Mouse (Mus musculus) CH12.LX (cell line): Measurements from ENCODE around the gene Prrx1.

Experiments used
- CTCF ChIP-seq, 2 experiments: IDR thresholded peaks in 1 of 2; conservative IDR thresholded peaks in 1 of 2; 2 replicates each; pipeline ENCODE4 v1.5.1; 2011 to 2012; ENCODE audit warnings: low read depth in 2 of 2, low read length in 2 of 2, improper control_type of control experiment in 1 of 2, inconsistent platforms in 1 of 2, mild to moderate bottlenecking in 1 of 2, moderate library complexity in 1 of 2
- EP300 ChIP-seq: IDR thresholded peaks from 2 replicates; pipeline ENCODE4 v1.6.1; 2011; ENCODE audit warnings: low read length, improper control_type of control experiment
- HCFC1 ChIP-seq: IDR thresholded peaks from 2 replicates; pipeline ENCODE4 v1.6.1; 2012; ENCODE audit warnings: low read depth, mild to moderate bottlenecking, inconsistent platforms, low read length, improper control_type of control experiment
- MAX ChIP-seq: IDR thresholded peaks from 2 replicates; pipeline ENCODE4 v1.6.1; 2011; ENCODE audit warnings: low read length, improper control_type of control experiment
- MEF2A ChIP-seq: IDR thresholded peaks from 2 replicates; pipeline ENCODE4 v1.6.1; 2014; ENCODE audit warnings: low read depth, mild to moderate bottlenecking, inconsistent platforms, low read length, improper control_type of control experiment, borderline replicate concordance
- MYC ChIP-seq: IDR thresholded peaks from 2 replicates; pipeline ENCODE4 v1.6.1; 2011; ENCODE audit warnings: low read depth, mild to moderate bottlenecking, improper control_type of control experiment, low read length
- POLR2A ChIP-seq: IDR thresholded peaks from 2 replicates; pipeline ENCODE4 v1.6.1; 2011; ENCODE audit warnings: low read depth, mild to moderate bottlenecking, improper control_type of control experiment, low read length
- POLR2AphosphoS2 ChIP-seq: IDR thresholded peaks from 2 replicates; pipeline ENCODE4 v1.6.1; 2011; ENCODE audit warnings: low read depth, low read length, improper control_type of control experiment
- RCOR1 ChIP-seq: conservative IDR thresholded peaks from 2 replicates; pipeline ENCODE4 v1.6.1; 2012; ENCODE audit warnings: low read depth, mild to moderate bottlenecking, inconsistent platforms, low read length, improper control_type of control experiment
- UBTF ChIP-seq: IDR thresholded peaks from 2 replicates; pipeline ENCODE4 v1.6.1; 2012; ENCODE audit warnings: low read depth, mild to moderate bottlenecking, inconsistent platforms, low read length, improper control_type of control experiment, moderate library complexity
- ZC3H11A ChIP-seq: IDR thresholded peaks from 2 replicates; pipeline ENCODE4 v1.6.1; 2012; ENCODE audit warnings: low read depth, mild to moderate bottlenecking, inconsistent platforms, low read length, improper control_type of control experiment
- ZMIZ1 ChIP-seq: IDR thresholded peaks from 2 replicates; pipeline ENCODE4 v1.6.1; 2012; ENCODE audit warnings: low read depth, mild to moderate bottlenecking, inconsistent platforms, low read length, improper control_type of control experiment

- TF ChIP-seq EP300, result no peak
- no peak for TF ChIP-seq POLR2AphosphoS2
- no peak for TF ChIP-seq POLR2A
- no peak for TF ChIP-seq MAX
- no peak for TF ChIP-seq CTCF (conservative IDR thresholded peaks at IDR 0.05 in 1 of 2, IDR thresholded peaks at IDR 0.05 in 1 of 2; ENCODE audit: low read depth in 2 of 2, low read length in 2 of 2)
- no peak for TF ChIP-seq ZC3H11A
- TF ChIP-seq MEF2A, result no peak
- TF ChIP-seq MYC, result no peak
- no peak for TF ChIP-seq RCOR1
- no peak for TF ChIP-seq HCFC1
- TF ChIP-seq UBTF, result no peak
- no peak for TF ChIP-seq ZMIZ1
Measured at GRCm38 (mm10) chr1:163302292-163302691, 11.2 kb downstream of the Prrx1 start.
